Mouse (Mus musculus) midbrain, embryonic 13.5 days (tissue): ENCODE results near the gene Arhgap23. TPM values are rescaled to one million over a fixed set of nuclear protein-coding genes. Genes with fewer than 3 reads are reported as not detected.

Experiments used
- ATAC-seq: fragments of 200-750 bp; cut with Nextera tagmentation; 2 replicates; pipeline ENCODE4 v1.8.0; 2017; ENCODE audit warnings: mild to moderate bottlenecking, moderate TSS enrichment, moderate library complexity
- H3K27ac ChIP-seq: fragments of 300-500 bp; sonication (generic); 2 replicates; pipeline ENCODE4 v1.5.1; 2015; ENCODE audit warnings: inconsistent platforms, mild to moderate bottlenecking, moderate library complexity
- H3K27me3 ChIP-seq: fragments of 300-500 bp; sonication (generic); 2 replicates; pipeline ENCODE4 v1.6.1; 2015; ENCODE audit warnings: mild to moderate bottlenecking, inconsistent platforms
- H3K36me3 ChIP-seq: fragments of 300-500 bp; sonication (generic); 2 replicates; pipeline ENCODE4 v1.6.1; 2015; ENCODE audit warnings: mild to moderate bottlenecking, inconsistent platforms
- H3K4me1 ChIP-seq: fragments of 300-500 bp; sonication (generic); replicated peaks from 2 replicates; pipeline ENCODE4 v1.6.1; 2015; ENCODE audit warnings: inconsistent platforms
- H3K4me2 ChIP-seq: fragments of 300-500 bp; sonication (generic); replicated peaks from 2 replicates; pipeline ENCODE4 v1.6.1; 2015; ENCODE audit warnings: moderate library complexity, mild to moderate bottlenecking, inconsistent platforms
- H3K4me3 ChIP-seq: fragments of 300-500 bp; sonication (generic); replicated peaks from 2 replicates; pipeline ENCODE4 v1.5.1; 2015; ENCODE audit warnings: mild to moderate bottlenecking, inconsistent platforms
- H3K9ac ChIP-seq: fragments of 300-500 bp; sonication (generic); replicated peaks from 2 replicates; pipeline ENCODE4 v1.6.1; 2015; ENCODE audit warnings: mild to moderate bottlenecking, inconsistent platforms
- H3K9me3 ChIP-seq: fragments of 300-500 bp; sonication (generic); 2 replicates; pipeline ENCODE4 v1.6.1; 2016; ENCODE audit warnings: mild to moderate bottlenecking, inconsistent platforms
- WGBS: fragments of 180-500 bp; shearing (Covaris S2); methylation state at CpG from one replicate; pipeline ENCODE4 v1.1.7; 2015; 5-methylcytosine and 5-hydroxymethylcytosine counted together
- polyA plus RNA-seq: library from polyadenylated mRNA; unstranded; fragments of >200 nt; fragmentation: Nextera tagmentation; extraction: Ambion mirVana; gene quantifications from 2 replicates; pipeline ENCODE4 v1.2.1, GENCODE M21; 2015

Arhgap23 gene
- polyA plus RNA-seq, 1 experiment from 2014 or later, result 6.5 TPM

DNA sequence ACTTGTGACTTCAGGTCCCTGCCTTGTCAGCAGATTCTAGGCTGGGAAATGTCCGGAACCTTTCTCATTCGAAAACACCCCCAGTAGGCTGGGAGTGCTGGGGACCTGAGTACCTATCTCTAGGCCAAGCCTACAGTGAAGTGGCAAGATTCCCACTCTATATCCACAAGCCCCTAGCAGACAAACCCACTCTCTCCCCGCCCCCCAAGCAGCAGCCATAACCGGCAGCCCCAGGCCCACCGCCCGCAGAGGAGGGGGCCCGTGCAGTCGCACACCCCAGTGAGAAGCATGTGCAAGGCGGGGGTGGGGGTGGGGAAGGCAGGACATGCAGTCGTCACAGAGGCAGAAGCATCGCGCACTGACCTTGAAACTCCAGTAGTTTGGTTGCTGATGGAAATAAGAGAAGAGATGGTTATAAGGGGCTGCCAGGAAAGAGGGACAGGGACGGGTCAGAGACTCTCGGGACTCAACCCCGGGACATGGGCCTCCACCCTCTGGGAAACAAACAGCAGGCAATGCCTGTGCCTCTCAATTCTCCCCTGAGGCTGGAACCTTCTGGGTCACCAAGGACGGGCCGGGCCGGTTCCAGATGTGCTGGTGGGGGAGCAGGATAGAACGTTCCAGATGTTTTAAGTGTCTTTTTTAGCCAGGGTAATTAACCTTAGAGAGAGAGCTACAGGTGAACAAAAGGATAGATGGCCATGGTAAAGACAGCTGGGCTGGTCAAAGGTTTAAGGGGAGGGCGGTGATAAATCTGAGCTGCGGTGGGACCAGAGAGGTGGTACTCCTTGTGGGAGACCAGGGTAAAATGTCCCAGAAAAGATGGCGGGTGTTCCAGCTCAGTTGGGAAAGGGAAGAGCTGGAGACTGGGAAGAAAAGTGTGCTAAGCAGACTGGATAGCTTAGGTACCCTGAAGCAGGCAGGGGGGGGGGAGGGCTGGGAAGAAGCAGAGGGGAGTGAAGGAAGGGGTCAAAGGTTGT, 127.1 kb downstream of the Arhgap23 start:
- Histone ChIP-seq H3K4me3 (no peak overlapping the region), H3K9ac (no peak overlapping the region), H3K36me3 (no peaks in the 10 kb centered on the region; the same call in 1 of the 2 replicates), H3K4me2 (no peak overlapping the region), H3K27ac (no peak overlapping the region), H3K27me3 (peaks cover 32% of the 10 kb centered on the region), H3K4me1 (peaks cover 57% of the 10 kb centered on the region), H3K9me3 (no peaks in the 10 kb centered on the region)
- ATAC-seq, result no peak
- 83% methylated on average over 22 of the region's 22 CpGs for WGBS

DNA sequence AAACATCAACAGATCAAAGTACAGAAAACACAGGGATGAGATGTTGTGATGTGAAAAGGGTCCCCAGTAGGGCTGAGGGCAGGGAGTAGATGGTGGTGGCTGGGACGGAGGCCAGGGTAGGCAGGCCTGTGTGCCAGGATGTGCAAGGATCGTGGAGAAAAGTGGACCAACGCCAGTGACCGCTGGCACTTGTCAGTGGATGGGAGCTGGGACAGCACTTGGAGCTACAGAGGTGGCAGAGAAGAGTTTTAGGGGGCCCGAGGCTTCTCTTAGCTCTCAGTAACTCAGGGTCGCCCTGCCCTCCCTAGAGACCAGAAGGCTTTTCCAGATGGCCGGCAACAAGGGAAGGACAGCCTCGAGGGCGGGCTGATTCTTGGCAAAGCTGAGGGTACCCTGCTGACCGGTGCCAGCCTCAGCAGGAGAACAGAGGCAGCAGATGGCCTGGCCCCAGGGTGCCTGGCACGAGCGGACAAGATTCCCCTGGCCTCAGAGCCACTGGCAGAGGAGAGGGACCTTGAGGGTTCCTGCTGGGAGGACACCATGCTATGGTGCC, 127.9 kb downstream of the Arhgap23 start:
- Histone ChIP-seq H3K4me3 (no peak overlapping the region), H3K4me1 (peaks cover 55% of the 10 kb centered on the region), H3K27ac (no peak overlapping the region), H3K27me3 (peaks cover 32% of the 10 kb centered on the region), H3K4me2 (no peak overlapping the region), H3K9me3 (no peaks in the 10 kb centered on the region), H3K9ac (no peak overlapping the region; the same call in 1 of the 2 replicates), H3K36me3 (no peaks in the 10 kb centered on the region; the same call in 1 of the 2 replicates)
- WGBS, result 58% methylated on average over 12 of the region's 12 CpGs
- no peak for ATAC-seq

DNA sequence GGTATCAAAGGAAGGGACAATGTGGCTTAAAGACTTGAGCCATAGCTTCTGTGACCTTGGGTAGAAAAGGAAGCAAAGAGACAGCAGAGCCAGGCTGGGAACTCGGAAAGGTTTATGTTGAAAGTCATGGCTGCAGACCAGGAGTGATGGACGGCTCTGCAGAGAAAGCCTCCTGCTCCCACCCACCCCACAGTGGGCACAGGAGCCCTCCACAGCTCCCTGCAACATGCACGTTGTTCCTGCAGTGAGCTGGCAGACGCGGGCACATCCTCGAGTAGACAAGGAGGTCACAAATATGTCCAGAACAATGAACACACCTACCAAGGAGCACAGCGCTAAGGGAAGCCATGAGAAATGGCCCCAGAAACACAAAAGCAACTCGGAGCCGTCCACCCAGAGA, 128.6 kb downstream of the Arhgap23 start:
- Histone ChIP-seq H3K9me3 (no peaks in the 10 kb centered on the region), H3K27me3 (peaks cover 34% of the 10 kb centered on the region), H3K4me1 (peaks cover 55% of the 10 kb centered on the region), H3K4me2 (no peak overlapping the region), H3K36me3 (no peaks in the 10 kb centered on the region; the same call in 1 of the 2 replicates), H3K27ac (no peak overlapping the region), H3K4me3 (no peak overlapping the region), H3K9ac (no peak overlapping the region)
- WGBS, result 86% methylated on average over 9 of the region's 9 CpGs
- no peak for ATAC-seq

DNA sequence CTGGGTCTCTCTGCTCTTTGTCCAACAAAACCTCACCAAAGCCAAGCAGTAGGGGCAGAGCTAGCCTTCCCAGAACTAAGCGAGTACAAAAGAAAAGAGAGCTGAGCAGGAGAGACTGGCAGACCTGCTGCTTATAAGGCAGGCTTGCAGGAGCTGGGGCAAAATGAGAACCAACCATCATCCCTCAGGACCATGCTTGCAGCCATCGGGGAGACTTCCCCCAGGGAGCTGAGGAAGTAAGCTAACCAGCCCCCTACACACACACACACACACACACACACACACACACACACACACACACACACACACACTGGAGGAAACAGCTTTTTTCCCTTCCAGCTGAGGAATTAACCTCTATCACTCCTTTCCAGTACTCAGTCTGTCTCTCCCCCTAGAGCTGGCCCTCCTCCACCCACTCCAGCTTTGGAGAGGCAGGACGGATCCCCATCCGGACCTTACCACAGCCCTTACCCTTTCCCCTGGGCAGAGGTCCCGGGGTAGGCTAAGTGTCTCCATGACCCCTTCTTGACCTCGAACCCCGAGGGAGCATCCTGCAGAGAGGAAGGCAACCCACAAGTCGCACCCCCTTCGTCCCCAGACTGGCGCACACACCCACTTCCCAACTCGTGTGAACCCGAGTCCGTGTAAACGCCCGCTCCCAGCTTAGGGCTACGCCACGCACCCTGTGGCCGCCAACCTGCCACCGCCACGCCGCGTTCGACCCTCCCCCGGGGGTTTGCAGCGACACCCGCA, 130.7 kb downstream of the Arhgap23 start:
- H3K36me3 ChIP-seq, result no peaks in the 10 kb centered on the region; the same call in 1 of the 2 replicates
- H3K9ac ChIP-seq, result peak overlapping the region; percentile 79
- H3K9me3 ChIP-seq, result no peaks in the 10 kb centered on the region
- WGBS, result 3% methylated on average over 26 of the region's 26 CpGs
- ATAC-seq, result no peak
- H3K4me1 ChIP-seq, result peaks cover 37% of the 10 kb centered on the region
- H3K27me3 ChIP-seq, result peaks cover 52% of the 10 kb centered on the region
- H3K4me3 ChIP-seq, result peak overlapping the region; percentile 52
- H3K27ac ChIP-seq, result no peak overlapping the region
- H3K4me2 ChIP-seq, result peak overlapping the region; percentile 93

DNA sequence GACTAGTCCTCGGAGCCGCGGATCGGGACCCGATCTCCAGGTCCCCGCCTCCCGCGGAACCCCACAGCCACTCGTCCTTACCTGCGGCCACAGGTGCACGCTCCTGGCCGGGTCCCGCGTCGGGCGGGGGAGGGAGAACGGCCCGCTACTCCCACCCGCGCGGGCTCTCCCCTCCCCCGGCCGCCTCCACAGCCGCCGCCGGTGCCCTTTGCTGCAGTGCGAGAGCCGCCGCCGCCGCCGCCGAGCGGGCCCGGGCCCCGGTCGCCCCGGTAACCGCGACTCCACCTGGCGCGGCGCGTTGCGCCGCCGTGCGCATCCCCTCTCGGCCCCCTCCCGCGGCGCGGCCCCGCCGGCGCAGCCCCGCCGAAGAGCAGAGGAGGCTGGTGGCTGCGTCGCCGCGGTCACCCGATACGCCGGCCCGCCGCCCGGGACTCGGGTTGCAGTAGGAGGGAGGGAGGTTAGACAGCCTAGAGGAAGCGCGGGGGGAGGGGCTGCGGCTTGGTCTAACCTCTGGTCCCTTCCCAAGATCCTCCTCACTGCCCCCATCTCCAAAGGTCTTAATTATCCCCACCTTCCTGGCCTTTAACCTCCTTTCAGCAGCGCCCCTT, 131.6 kb downstream of the Arhgap23 start:
- Histone ChIP-seq H3K9me3 (no peaks in the 10 kb centered on the region), H3K27me3 (peaks cover 61% of the 10 kb centered on the region), H3K4me2 (peak overlapping the region; percentile 93), H3K27ac (no peak overlapping the region), H3K36me3 (no peaks in the 10 kb centered on the region; the same call in 1 of the 2 replicates), H3K4me3 (peak overlapping the region; percentile 52), H3K4me1 (peaks cover 41% of the 10 kb centered on the region), H3K9ac (peak overlapping the region; percentile 79)
- peak; percentile 51 for ATAC-seq
- WGBS, result under 1% methylated on average over 63 of the region's 73 CpGs

DNA sequence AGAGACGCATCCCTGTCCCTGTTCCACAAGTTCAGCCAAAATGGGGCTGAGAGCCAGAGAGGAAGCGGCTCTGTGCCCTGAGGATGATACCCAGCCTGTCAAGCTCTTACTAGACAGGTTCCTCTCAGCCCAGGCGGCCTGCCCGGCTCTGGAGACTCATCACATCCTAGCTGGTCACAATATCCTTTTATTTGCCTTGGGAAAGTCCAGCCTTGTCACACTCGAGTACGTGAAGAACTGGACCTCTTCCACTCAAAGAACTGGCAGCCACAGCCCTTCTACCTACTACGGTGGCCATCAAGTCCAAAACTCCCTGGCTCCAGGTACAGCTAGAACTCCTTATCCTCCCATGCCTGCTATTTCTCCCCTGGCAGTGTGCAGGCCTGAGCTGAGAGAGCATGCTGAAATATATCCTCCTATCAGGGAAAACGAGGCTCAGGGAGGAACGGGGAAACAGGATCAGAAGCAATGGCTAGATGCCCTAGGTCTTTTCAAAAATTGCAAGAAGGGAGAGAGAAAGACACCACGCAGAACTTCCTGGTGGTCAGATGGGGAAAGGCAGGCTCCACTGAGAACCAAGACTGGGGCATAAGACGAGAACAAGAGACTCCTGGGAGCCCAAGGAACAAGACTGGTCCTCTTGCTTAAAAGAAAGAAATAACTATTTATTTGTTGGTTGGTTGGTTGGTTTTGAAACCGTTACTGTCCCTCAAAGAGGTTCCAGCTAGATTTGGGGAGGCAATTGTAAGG, 132.8 kb downstream of the Arhgap23 start:
- H3K4me1 ChIP-seq, result peaks cover 48% of the 10 kb centered on the region
- H3K27ac ChIP-seq, result no peak overlapping the region
- H3K27me3 ChIP-seq, result peaks cover 63% of the 10 kb centered on the region
- 66% methylated on average over 12 of the region's 12 CpGs for WGBS
- no peak overlapping the region for H3K4me2 ChIP-seq
- no peak overlapping the region for H3K4me3 ChIP-seq
- no peaks in the 10 kb centered on the region for H3K9me3 ChIP-seq
- no peak for ATAC-seq
- no peaks in the 10 kb centered on the region for H3K36me3 ChIP-seq
- no peak overlapping the region for H3K9ac ChIP-seq

DNA sequence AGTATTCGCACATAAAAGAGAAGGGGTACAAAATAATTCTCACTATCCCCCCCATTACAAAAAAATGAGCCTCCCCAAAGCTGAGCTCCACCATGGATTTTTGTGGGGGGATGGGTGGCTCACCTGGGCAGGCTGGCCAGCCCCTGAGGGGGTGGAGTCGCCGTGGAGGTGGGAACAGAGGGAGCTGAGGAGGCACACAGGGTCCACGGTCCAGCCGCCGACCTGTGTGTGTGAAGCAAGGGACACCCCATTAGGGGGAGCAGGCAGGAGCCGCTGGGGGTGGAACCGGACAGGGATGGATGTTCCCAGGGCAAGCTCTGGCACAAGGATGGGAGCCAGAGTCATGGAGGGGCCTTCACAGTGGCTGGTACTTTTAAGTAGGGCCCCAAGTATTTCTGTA, 133.4 kb downstream of the Arhgap23 start:
- Histone ChIP-seq H3K9ac (no peak overlapping the region), H3K27ac (no peak overlapping the region), H3K4me1 (peaks cover 48% of the 10 kb centered on the region), H3K4me3 (no peak overlapping the region), H3K9me3 (no peaks in the 10 kb centered on the region), H3K4me2 (no peak overlapping the region), H3K36me3 (no peaks in the 10 kb centered on the region), H3K27me3 (peaks cover 63% of the 10 kb centered on the region)
- WGBS, result 57% methylated on average over 8 of the region's 8 CpGs
- no peak for ATAC-seq

Other genes starting within 250 kb of the Arhgap23 start
- 43.0 and 47.3 TPM in 2 replicates for gene Kpnb1, start 227.7 kb upstream of the Arhgap23 start, polyA plus RNA-seq
- 146 and 156 TPM in 2 replicates for gene Npepps, start 134.9 kb upstream of the Arhgap23 start, polyA plus RNA-seq
- 39.6 and 46.4 TPM in 2 replicates for gene Mrpl45, start 99.8 kb upstream of the Arhgap23 start, polyA plus RNA-seq
- gene Gpr179, start 63.5 kb upstream of the Arhgap23 start, polyA plus RNA-seq, result 0.39 and 0.48 TPM in 2 replicates
- gene Socs7, start 53.0 kb upstream of the Arhgap23 start, polyA plus RNA-seq, result 8.8 and 9.4 TPM in 2 replicates
- 0.88 and 1.2 TPM in 2 replicates for gene 4933428G20Rik, start 84.8 kb downstream of the Arhgap23 start, polyA plus RNA-seq
- gene Srcin1, start 160.7 kb downstream of the Arhgap23 start, polyA plus RNA-seq, result 7.0 and 8.5 TPM in 2 replicates
- 3.0 and 4.2 TPM in 2 replicates for gene Epop, start 214.2 kb downstream of the Arhgap23 start, polyA plus RNA-seq
- gene Mllt6, start 247.9 kb downstream of the Arhgap23 start, polyA plus RNA-seq, result 3.1 and 3.9 TPM in 2 replicates